Mouse (Mus musculus) CD4-positive helper T cell, adult 2 months (primary cell): Measurements from ENCODE around the gene Cspg5.
A peak's percentile ranks its signal among the peaks of the same experiment; 100 is the strongest.

ENCODE experiments used
- DNase-seq: peaks from one replicate; pipeline ENCODE4 v3.0.0-alpha.2; 2012; ENCODE audit warnings: low read depth, missing footprints, low spot score

Cspg5 gene

DNA sequence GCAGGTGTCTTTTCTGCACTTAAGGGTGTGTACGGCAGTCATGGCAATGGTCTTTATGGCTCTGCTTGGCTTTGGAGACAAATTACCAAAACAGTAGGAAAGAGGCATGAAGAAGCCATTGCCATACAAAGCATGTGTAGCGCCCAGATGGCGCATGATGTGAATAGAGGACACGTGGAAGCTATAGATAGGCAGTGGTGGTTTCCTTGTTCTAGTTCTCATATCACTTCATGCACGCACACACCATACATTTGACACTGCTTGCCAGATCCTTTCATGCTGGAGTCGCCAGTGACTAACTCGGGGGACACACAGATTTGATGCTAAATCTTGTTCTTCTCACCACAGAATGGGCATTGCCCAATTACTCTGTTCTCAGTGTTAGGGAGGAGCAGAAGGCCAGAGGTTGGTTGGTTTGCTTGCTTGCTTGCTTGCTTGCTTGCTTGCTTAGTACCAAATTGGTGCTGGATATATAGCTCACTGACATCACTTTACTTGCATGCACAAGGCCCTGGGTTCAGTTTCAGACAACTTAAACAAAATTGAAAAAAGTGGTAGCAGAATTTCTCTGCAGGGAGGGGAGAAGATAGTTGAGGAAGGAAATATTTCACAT is at the start of gene Cspg5:
Gene Cspg5 (plus strand): TSS at position 563 of the 613 bp plus-strand sequence.
- no peak for DNase-seq

GRCm38 (mm10) chr9:110199870-110200269 is 43.7 kb upstream of the Cspg5 start:
- DNase-seq: no peak

- no peak for DNase-seq
Measured at GRCm38 (mm10) chr9:110205526-110206404, 37.8 kb upstream of the Cspg5 start.

DNA sequence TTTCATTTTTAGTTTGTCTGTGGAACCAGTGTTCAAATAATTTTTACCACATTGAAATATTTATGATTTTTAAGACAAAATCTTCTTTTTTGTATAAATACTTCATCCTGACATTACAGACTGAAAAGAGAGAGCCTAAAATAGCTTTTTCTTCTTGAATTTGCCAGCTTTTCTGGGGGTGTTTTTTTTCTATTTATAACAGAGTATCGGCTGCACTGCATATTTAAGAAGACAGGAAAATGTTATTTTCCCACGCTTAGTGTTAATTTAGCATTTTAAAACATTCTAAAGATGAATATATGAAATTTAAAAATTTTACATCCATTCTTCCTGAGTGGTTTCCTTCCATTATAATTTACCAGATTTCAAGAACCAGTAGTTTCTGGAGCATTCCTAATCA is 37.1 kb upstream of the Cspg5 start:
- no peak for DNase-seq

DNA sequence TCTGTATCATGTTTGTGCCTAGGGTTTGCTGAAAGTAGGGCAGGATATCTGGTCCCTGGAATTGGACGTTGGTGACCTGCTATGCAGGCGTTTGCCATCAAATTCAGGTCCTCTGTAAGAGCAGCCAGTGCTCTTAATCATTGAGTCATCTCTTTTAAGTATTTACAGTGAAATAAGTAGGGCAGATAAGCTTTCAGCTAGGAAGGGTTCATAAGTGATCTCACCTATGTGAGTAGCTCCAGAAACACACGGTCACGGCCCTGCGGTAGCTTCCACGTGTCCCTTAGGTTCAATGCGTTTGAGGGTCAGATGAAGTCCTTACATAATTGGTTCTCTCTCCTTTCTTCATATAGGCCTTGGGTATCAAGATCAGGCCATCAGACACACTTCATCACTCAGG is 35.3 kb upstream of the Cspg5 start:
- DNase-seq: no peak

DNA sequence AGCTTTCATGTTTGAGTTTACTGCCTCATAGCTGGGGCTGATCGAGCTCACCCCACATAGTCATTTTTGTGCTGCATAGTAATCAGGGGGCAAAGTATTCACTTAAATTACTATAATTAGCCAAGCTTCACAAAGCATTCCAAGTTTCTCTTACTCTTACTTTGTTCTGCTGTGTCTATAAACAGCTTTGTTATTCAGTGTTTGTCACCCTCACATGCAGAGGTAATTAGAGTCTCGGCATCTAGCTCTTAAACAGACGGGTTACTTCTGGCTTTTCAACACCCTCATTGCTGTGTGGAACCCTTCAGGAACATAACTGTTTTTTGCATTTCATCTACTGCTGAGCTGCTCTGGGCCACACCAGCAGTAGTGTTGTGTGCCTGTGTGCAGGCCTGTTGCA is 34.6 kb upstream of the Cspg5 start:
- no peak for DNase-seq

- no peak for DNase-seq
Measured at GRCm38 (mm10) chr9:110224273-110224672, 19.3 kb upstream of the Cspg5 start.

DNA sequence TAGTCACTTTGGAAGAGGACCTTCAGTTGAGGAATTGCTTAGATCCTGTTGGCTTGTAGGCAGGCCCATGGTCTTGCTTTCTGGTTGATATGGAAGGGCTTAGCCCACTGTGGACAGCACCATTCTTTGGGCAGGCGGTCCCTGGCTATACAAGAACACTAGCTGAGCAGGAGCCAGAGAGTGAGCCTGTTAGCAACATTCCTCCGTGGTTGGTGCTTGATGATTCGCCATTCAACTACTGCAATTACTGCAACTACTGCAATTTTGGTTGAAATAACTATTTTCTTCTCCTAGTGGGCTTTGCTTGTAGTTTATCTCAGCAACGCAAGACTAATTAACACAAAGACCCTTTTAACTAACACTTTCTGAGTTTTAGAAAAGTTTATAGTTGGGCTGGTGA is 17.4 kb upstream of the Cspg5 start:
- no peak for DNase-seq

DNA sequence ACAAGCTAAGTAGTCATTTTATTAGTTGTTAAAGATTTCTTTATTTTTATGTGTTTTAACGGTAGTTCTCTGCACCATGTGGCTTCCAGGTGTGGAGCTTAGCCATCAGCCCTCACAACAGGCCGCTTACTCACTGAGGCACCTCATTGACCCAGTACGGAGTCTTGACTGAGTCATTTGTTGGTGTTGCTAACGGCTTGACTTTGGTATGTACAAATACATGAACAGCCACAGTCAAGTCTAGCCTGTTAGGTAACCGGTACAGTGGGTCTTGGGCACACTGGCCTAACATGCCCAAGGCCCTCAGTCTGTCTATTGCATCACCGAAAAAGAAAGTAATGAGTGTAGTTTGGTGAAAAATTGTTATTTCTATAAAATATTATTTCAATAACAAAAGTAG is 14.9 kb upstream of the Cspg5 start:
- DNase-seq: no peak

DNA sequence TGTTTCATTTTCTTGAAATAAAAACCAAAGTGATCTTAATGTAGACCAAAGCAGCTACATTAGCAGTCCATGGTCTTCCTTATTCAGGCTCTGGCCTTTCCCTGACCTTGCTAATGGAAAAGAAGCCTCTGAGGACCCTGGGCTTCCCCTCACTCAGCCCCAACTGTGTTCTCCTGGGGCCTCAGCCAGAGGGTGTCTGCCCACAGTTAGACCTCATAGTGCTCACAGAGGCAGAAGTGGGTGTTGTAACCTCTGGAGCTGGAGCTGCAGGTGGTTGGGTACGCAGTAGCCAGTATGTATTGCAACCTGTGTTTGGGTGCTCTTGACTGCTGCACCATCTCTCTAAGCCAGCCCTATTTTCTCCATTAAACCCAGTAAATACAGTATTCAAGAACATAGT is 14.5 kb upstream of the Cspg5 start:
- DNase-seq: no peak

DNA sequence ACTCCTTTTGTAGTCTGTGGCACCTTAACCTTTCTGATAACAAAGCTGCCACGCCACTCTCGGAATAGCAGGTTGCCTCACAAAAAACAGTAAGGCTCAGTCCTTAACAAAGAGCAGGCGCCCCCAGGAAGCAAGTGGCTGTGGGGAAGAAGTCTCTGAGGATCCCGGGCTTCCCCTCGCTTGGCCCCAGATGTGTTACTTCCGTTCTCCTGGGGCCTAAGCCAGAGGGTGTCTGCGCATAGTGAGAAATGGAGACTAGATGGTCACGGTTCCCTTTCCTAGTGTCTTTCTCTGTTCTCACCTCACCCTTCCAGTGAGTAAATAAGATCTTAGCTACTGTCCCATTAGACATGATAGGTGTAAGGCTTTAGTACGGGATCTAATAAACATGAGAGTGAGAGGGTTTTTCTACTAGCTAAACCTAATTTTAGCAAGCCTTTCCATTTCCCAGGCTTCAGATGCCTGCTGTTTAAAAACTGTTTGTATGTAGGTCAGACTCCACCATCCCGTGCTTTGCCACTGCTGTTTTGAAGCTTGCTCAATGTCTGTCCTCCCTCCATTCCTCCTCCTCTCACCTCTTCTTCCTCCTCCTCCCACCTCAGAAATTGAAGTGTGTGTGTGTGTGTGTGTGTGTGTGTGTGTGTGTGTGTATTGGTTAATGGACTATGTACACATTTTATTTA is 13.9 kb upstream of the Cspg5 start:
- DNase-seq: no peak

DNA sequence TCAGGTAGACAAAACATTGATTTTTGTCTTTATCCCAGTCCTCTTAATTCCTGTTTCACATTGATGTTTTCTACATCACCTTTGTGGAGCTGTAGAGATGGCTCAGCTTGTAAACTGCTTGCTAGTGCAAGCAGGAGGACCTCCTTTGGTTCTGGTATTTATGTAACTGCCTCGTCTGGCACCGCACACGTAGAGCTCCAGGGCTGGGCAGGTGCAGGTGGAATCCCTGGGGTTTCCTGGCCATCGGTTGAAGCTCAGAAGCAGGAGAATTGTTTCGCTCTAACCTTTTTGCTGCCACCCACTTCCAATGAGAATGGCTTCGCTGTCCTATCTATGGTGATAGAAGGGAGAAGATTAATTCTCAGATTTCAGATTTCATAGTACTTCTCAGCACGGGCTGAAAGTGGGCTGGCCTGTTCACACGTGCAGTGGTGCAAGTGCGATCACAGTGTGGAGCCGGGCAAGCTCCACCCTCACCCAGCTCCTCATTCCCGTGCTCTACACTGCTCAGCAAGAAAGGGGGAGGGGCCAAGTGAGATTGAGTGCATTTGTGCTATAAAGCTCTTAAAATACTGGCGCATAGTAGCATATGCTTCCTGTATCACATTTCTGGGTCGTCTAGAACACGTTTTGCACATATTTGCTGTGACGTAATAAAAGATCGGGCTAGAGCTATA is 13.1 kb upstream of the Cspg5 start:
- no peak for DNase-seq

DNA sequence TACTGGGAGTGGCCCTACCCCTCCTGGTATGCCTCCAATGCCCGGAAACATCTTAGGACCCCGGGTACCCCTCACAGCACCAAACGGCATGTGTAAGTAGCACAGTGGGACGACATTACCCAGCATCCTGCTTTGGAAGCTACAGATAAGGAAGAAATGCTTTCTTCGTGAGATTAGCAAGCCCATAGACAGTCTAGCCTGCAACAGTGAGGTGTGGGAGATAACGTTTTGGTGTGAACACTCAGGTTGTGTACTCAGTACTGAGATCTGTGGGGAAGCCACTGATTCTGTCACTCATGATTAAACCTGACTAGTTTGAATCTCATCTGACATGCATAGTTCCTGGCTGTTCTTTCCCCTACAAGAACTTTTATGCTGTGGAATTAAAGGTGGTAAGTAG is 8.6 kb upstream of the Cspg5 start:
- no peak for DNase-seq

DNA sequence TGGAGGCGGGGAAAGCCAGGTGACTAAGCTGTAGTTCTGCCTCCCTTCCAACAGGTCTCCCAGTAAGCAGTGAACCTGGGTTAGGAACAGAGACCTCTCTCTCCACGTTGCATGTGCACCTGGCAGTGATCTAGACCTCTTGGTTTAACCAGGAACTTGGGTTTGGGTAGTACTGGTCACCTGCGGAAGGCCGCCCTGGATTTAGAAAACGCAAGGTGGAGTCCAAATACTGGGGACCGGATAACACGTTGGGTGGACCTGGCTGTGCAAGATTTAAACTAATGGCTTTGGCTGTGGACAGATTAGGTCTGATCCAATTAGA is 945 bp downstream of the Cspg5 start:
- no peak for DNase-seq

DNA sequence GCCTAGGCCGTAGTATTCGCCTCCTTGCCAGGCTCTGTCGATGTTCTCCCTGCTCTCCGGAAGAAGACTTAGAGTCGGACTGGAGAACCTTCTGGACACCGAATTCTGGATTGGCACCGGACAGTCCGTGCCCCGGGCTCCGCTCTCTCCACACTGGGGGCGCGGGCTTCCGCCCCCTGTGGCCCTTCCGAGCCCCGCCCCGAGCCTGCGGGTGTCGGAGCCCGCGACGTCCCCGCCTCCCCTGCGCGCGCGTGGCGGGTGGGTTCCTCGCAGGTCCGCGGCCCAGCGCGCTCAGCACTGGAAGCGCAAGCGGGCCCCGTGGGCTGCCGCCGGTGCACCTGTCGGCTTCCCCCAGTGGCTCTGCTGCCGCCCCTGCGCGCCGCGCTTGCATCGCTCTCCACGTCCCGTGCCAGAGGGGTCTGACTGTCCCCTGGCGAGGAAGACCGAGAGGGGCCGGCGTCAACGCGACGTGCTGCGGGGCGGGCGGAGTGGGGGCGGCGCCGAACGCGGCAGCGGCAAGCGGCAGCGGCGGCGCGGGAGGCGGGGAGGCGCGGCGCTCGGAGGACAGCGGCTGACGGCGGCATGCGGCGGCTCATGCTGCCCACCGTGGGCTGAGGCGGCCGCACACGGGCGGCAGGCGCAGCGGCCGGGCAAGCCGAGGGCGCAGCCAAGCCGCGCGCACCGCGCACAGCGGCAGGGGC is 1.5 kb downstream of the Cspg5 start:
- DNase-seq: peak; percentile 37

DNA sequence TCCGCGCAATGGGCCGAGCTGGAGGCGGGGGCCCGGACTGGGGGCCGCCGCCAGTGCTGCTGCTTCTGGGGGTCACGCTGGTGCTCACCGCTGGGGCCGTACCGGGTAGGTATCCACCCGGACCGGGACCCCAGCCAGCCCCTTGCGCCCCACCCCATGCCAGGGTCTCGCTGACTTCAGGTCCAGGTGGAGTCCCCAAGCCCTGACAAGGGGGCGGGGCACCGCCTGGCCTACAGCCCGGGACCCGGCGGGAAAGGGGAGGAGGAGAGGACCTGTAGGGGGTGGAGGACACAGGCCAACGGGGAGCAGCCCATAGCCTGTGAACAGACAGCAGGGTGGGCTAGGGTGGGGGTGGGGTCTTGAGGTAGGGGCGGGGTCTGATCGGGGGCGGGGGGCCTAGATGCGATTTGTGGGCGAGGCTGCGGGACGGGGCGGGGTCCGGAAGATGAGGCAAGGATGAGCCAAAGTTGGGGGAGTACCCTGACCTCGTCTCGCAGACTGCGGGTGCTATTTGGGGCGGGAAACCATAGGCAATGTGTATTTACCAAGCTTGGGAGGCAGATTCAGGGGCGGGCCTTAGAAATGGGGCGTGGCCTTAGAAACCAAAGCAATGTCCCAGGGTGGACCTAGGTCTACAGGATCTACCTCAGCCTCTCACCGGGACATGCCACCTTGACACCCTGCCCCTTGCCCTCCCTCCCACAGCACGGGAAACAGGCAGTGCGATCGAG is 2.2 kb downstream of the Cspg5 start:
- peak; percentile 61 for DNase-seq

- DNase-seq: no peak
Measured at GRCm38 (mm10) chr9:110246321-110246640, 2.7 kb downstream of the Cspg5 start.

DNA sequence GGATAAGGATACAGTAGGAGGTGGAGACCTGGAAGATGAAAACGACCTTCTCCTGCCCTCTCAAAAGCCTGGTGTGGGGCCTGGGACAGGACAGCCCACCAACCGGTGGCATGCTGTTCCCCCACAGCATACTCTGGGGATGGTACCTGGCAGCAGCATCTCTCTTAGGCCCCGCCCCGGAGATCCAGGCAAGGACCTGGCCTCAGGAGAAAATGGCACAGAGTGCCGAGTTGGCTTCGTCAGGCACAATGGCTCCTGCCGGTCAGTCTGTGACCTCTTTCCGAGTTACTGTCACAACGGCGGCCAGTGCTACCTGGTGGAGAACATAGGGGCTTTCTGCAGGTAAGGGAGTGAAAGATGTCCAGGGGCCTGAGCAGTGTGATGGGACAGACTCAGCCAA is 3.5 kb downstream of the Cspg5 start:
- DNase-seq: no peak

DNA sequence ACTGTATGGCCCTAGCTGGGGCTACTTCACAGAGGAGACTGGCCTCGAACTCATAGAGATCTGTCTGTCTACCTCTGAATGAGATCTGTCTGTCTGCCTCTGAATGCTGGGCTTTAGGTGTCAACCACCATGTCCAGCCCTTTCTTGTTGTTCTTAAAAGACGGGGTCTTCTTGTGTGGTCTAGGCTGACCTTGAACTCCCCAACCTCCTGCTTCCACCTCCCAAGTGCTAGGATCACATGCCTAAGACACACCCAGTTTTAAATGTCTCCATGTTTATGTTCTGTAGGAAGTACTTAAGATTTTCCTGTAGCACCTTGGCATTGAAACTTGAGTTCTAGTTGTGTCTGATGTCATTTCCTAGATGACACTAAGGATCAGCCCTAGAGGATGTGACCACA is 5.3 kb downstream of the Cspg5 start:
- DNase-seq: no peak

- DNase-seq: no peak
Measured at GRCm38 (mm10) chr9:110249823-110250543, 6.4 kb downstream of the Cspg5 start.
